9 mouse cellular contexts compared by ENCODE assay signal in genomic region chr2:160421216-160421911, GRCm38 (mm10). TPM values are rescaled to one million over a fixed set of nuclear protein-coding genes. Genes with fewer than 3 reads are reported as not detected.
DNase-seq lines count a peak whose midpoint lies in the region; ATAC-seq lines count a peak whose summit lies in the region.
"Had no signal": no experiment of that assay in that cellular context is flagged by ENCODE, and none has a peak within 500 bp of the region (broad histone marks: within the 10 kb centered on the region; RNA-seq: fewer than 3 reads in every experiment).

No protein-coding gene starts in this region.

- no peaks in the 10 kb centered on the region for H3K9me3 ChIP-seq in intestine, embryonic 15.5 days
- no peaks in the 10 kb centered on the region for H3K9me3 ChIP-seq in midbrain, embryonic 16.5 days (replicated peaks; ENCODE audit: control insufficient read depth, low read length, poor library complexity, severe bottlenecking)

- H3K9ac ChIP-seq in intestine, embryonic 15.5 days: no peak overlapping the region
- H3K9ac ChIP-seq in midbrain, embryonic 16.5 days (ENCODE audit: low read depth, low read length): no peak overlapping the region

- WGBS in intestine, embryonic 15.5 days: 20% methylated on average over 13 of the region's 13 CpGs
- WGBS in midbrain, embryonic 16.5 days: 29% methylated on average over 13 of the region's 13 CpGs

- H3K36me3 ChIP-seq in intestine, embryonic 15.5 days: no peaks in the 10 kb centered on the region
- no peaks in the 10 kb centered on the region for H3K36me3 ChIP-seq in midbrain, embryonic 16.5 days (ENCODE audit: control insufficient read depth, insufficient read depth, low read length)
- H3K36me3 ChIP-seq: G1E had no signal

- 0 out of 2 replicates have a peak, but pooled peaks cover 3% of the 10 kb centered on the region for H3K4me1 ChIP-seq in intestine, embryonic 15.5 days (replicated peaks)
- peaks cover 4% of the 10 kb centered on the region; the same call in 1 of the 2 replicates for H3K4me1 ChIP-seq in midbrain, embryonic 16.5 days (ENCODE audit: control insufficient read depth, insufficient read depth, low read length)

- peak; percentile 6 to 13 for DNase-seq in heart, adult 18-20 months
- no peak for DNase-seq in heart, adult 8-10 months (ENCODE audit: low spot score)
- peak; percentile 44 for DNase-seq in CD4-positive, CD25-positive, alpha-beta regulatory T cell, adult 2 months (ENCODE audit: low read depth, low spot score)
- peak; percentile 23 for DNase-seq in embryo, embryonic 11 days
- DNase-seq in yolk sac, embryonic 10.5 days (ENCODE audit: low spot score): no peak
- no peak for DNase-seq in ovary, postnatal 14 days (ENCODE audit: low spot score)

- H3K4me3 ChIP-seq in intestine, embryonic 15.5 days (replicated peaks): no peak overlapping the region
- H3K4me3 ChIP-seq in midbrain, embryonic 16.5 days (ENCODE audit: low read depth, low read length): no peak overlapping the region

- peak overlapping the region; percentile 30 for H3K4me2 ChIP-seq in intestine, embryonic 15.5 days (replicated peaks)
- H3K4me2 ChIP-seq in midbrain, embryonic 16.5 days (ENCODE audit: low read length): peak overlapping the region; percentile 5; the same call in 1 of the 2 replicates

- peak; percentile 51 for ATAC-seq in intestine, embryonic 15.5 days
- no peak for ATAC-seq in midbrain, embryonic 16.5 days

- no peak overlapping the region for H3K27ac ChIP-seq in intestine, embryonic 15.5 days
- H3K27ac ChIP-seq in midbrain, embryonic 16.5 days (ENCODE audit: low read length): no peak overlapping the region

- H3K27me3 ChIP-seq in intestine, embryonic 15.5 days (replicated peaks): no peaks in the 10 kb centered on the region
- H3K27me3 ChIP-seq in midbrain, embryonic 16.5 days (ENCODE audit: control insufficient read depth, insufficient read depth, low read depth, low read length): no peaks in the 10 kb centered on the region

RNA-seq across cellular contexts. Expression of gene Mafb, which starts 54.5 kb away (rescaled TPM):
- total RNA-seq in heart, adult 18-20 months (2021): 1 to 10 TPM; 8.6 to 9.5 TPM
- 10 to 100 TPM in 3 of 4 experiments, 1 to 10 TPM in 1; 9.2 to 12.0 (median 10.9) TPM for total RNA-seq in heart, adult 8-10 months (2022)
- polyA plus RNA-seq in intestine, embryonic 15.5 days (2015; fragmentation: Nextera tagmentation; extraction: Ambion mirVana): 10.1 and 12.0 TPM in 2 replicates
- 5.6 and 5.8 TPM in 2 replicates for polyA plus RNA-seq in midbrain, embryonic 16.5 days (2015; fragmentation: Nextera tagmentation; extraction: Ambion mirVana)
- polyA plus RNA-seq: G1E had no signal

Comparison
In these comparisons a context has a peak if more than half of its experiments do, and no peak if none do; other contexts are left out.
1. DNase-seq: peak in heart, adult 18-20 months (2 of 2), CD4-positive, CD25-positive, alpha-beta regulatory T cell, adult 2 months (single experiment) and embryo, embryonic 11 days (single experiment); none in heart, adult 8-10 months (single experiment), yolk sac, embryonic 10.5 days (single experiment) and ovary, postnatal 14 days (single experiment).